Mouse (Mus musculus) cortical plate, adult 2 months (tissue): ENCODE results near the gene Optc.

Experiments used
- CTCF ChIP-seq: fragments of 200-500 bp; IDR thresholded peaks from 2 replicates; pipeline ENCODE4 v1.5.1; 2011; ENCODE audit warnings: mild to moderate bottlenecking, control low read depth, low read length; ENCODE audit not compliant: insufficient read depth; ENCODE audit errors: extremely low read depth
- POLR2A ChIP-seq: fragments of 200-500 bp; IDR thresholded peaks from 2 replicates; pipeline ENCODE4 v1.6.1; 2011; ENCODE audit warnings: mild to moderate bottlenecking, low read length, control low read depth; ENCODE audit not compliant: insufficient read depth; ENCODE audit errors: extremely low read depth

GRCm38 (mm10) chr1:133924141-133924875 lies 16.5 kb upstream of the Optc start:
- peak; percentile 45 for TF ChIP-seq CTCF
- TF ChIP-seq POLR2A, result no peak
